In genomic region chr7:28441776-28442485, GRCm38 (mm10) we compare ENCODE assay signal across 14 mouse cellular contexts. TPM values are rescaled to one million over a fixed set of nuclear protein-coding genes. Genes with fewer than 3 reads are reported as not detected.
DNase-seq lines count a peak whose midpoint lies in the region; ATAC-seq lines count a peak whose summit lies in the region.
"Had no signal": no experiment of that assay in that cellular context is flagged by ENCODE, and none has a peak within 500 bp of the region (broad histone marks: within the 10 kb centered on the region; RNA-seq: fewer than 3 reads in every experiment).

No protein-coding gene starts in this region.

- H3K4me1 ChIP-seq in heart, embryonic 14.5 days (ENCODE audit: control insufficient read depth in 2 of 2, insufficient read depth in 2 of 2, low read length in 2 of 2): 0 out of 4 replicates have a peak, but pooled peaks cover 0 to 2% of the 10 kb centered on the region in 2 experiments
- peaks cover 84% of the 10 kb centered on the region for H3K4me1 ChIP-seq in megakaryocyte, embryonic 14.5 days
- peaks cover 7% of the 10 kb centered on the region for H3K4me1 ChIP-seq in brown adipose tissue, adult 24 weeks (ENCODE audit: control insufficient read depth, insufficient read depth, insufficient read length, low read length)

- no peaks in the 10 kb centered on the region for H3K36me3 ChIP-seq in heart, embryonic 14.5 days (ENCODE audit: control insufficient read depth, insufficient read depth, low read length)
- peaks cover 30% of the 10 kb centered on the region for H3K36me3 ChIP-seq in megakaryocyte, embryonic 14.5 days (replicated peaks; ENCODE audit: low read length)
- H3K36me3 ChIP-seq: embryonic facial prominence, embryonic 10.5 days; hindbrain, embryonic 13.5 days had no signal

- H3K4me3 ChIP-seq in heart, embryonic 14.5 days (ENCODE audit: control insufficient read depth in 1 of 2, insufficient read depth in 1 of 2, low read depth in 1 of 2, low read length in 2 of 2): no peak overlapping the region
- H3K4me3 ChIP-seq in megakaryocyte, embryonic 14.5 days (replicated peaks): peak overlapping the region; percentile 85
- H3K4me3 ChIP-seq in brown adipose tissue, adult 24 weeks (ENCODE audit: insufficient read depth, low read depth, low read length): no peak overlapping the region
- H3K4me3 ChIP-seq: embryonic facial prominence, embryonic 10.5 days; hindbrain, embryonic 13.5 days had no signal

- 81% methylated on average over 13 of the region's 14 CpGs for WGBS in heart, embryonic 14.5 days

- no peak for DNase-seq in heart, postnatal 36 days
- DNase-seq in naive thymus-derived CD4-positive, alpha-beta T cell, adult 2 months (ENCODE audit: low read depth): peak; percentile 29
- no peak for DNase-seq in natural killer cell, adult 2 months (ENCODE audit: low spot score in 2 of 2)
- DNase-seq: adrenal gland, postnatal 25 days; B cell, adult 2 months; cerebellum, postnatal 25 days; kidney, adult 18-20 months; kidney, postnatal 36 days had no signal

- ATAC-seq in heart, embryonic 14.5 days (ENCODE audit: insufficient number of reproducible peaks, insufficient read depth, low FRiP score, low read depth): no peak
- no peak for ATAC-seq in megakaryocyte, adult 5-6 weeks (ENCODE audit: poor library complexity, severe bottlenecking)

- no peak overlapping the region for H3K4me2 ChIP-seq in heart, embryonic 14.5 days (ENCODE audit: low read length)
- H3K4me2 ChIP-seq: hindbrain, embryonic 13.5 days had no signal

- H3K9ac ChIP-seq in heart, embryonic 14.5 days (ENCODE audit: low read length): no peak overlapping the region
- H3K9ac ChIP-seq: hindbrain, embryonic 13.5 days had no signal

- H3K9me3 ChIP-seq in heart, embryonic 14.5 days (ENCODE audit: control insufficient read depth, low read length): no peaks in the 10 kb centered on the region
- H3K9me3 ChIP-seq in megakaryocyte, embryonic 14.5 days: no peaks in the 10 kb centered on the region
- H3K9me3 ChIP-seq: embryonic facial prominence, embryonic 10.5 days; hindbrain, embryonic 13.5 days had no signal

- H3K27ac ChIP-seq in heart, embryonic 14.5 days (replicated peaks in 1 of 2; ENCODE audit: control insufficient read depth in 1 of 2, insufficient read depth in 1 of 2, low read depth in 2 of 2, low read length in 2 of 2): peak overlapping the region; percentile 30 to 39; a peak in 2 of 4 replicates
- H3K27ac ChIP-seq in brown adipose tissue, adult 24 weeks (replicated peaks; ENCODE audit: low read depth, low read length): peak overlapping the region; percentile 66
- H3K27ac ChIP-seq: embryonic facial prominence, embryonic 10.5 days; hindbrain, embryonic 13.5 days had no signal

- H3K27me3 ChIP-seq in heart, embryonic 14.5 days (ENCODE audit: control insufficient read depth, insufficient read depth, low read length): peaks cover 3% of the 10 kb centered on the region; the same call in 1 of the 2 replicates
- H3K27me3 ChIP-seq in megakaryocyte, embryonic 14.5 days (replicated peaks): no peaks in the 10 kb centered on the region

- intact Hi-C loops in heart, postnatal 36 days (cut with DNase I): no loop called here

RNA-seq across cellular contexts. Expression of gene Gmfg, which starts 4.7 kb away (rescaled TPM):
- 8.4 and 8.6 TPM in 2 replicates for polyA plus RNA-seq in heart, embryonic 14.5 days (2014; fragmentation: Nextera tagmentation; extraction: Ambion mirVana)
- total RNA-seq in heart, postnatal 36 days (2021): 1 to 10 TPM; 4.6 to 7.2 TPM
- 4.7 and 41.3 TPM in 2 replicates for polyA plus RNA-seq in megakaryocyte, embryonic 14.5 days (2012; ENCODE audit: insufficient read depth, low replicate concordance)
- total RNA-seq in megakaryocyte, adult 5-6 weeks (2015): 544 and 552 TPM in 2 replicates
- total RNA-seq in megakaryocyte, adult 5-6 weeks (2017): 837 and 967 TPM in 2 replicates
- 7.1 and 9.6 TPM in 2 replicates for polyA plus RNA-seq in brown adipose tissue, adult 24 weeks (2012; ENCODE audit: insufficient read depth, insufficient read length, missing spikeins)

RNA-seq across cellular contexts. Expression of gene Lrfn1, which starts 9.8 kb away (rescaled TPM):
- polyA plus RNA-seq in heart, embryonic 14.5 days (2014; fragmentation: Nextera tagmentation; extraction: Ambion mirVana): 1.6 and 2.1 TPM in 2 replicates
- under 1 TPM; 0.38 to 0.86 TPM for total RNA-seq in heart, postnatal 36 days (2021)
- 3.4 and 4.0 TPM in 2 replicates for polyA plus RNA-seq in megakaryocyte, embryonic 14.5 days (2012; ENCODE audit: insufficient read depth, low replicate concordance)
- total RNA-seq in megakaryocyte, adult 5-6 weeks (2015): 1.0 and 1.7 TPM in 2 replicates
- 0.66 and 0.98 TPM in 2 replicates for total RNA-seq in megakaryocyte, adult 5-6 weeks (2017)
- polyA plus RNA-seq in brown adipose tissue, adult 24 weeks (2012; ENCODE audit: insufficient read depth, insufficient read length, missing spikeins): 0.38 TPM in 1 of 2 replicates, not detected in the other

RNA-seq across cellular contexts. Expression of gene Paf1, which starts 49.2 kb away (rescaled TPM):
- 61.9 and 62.5 TPM in 2 replicates for polyA plus RNA-seq in heart, embryonic 14.5 days (2014; fragmentation: Nextera tagmentation; extraction: Ambion mirVana)
- total RNA-seq in heart, postnatal 36 days (2021): 10 to 100 TPM; 38.8 to 48.0 TPM
- 38.6 and 78.0 TPM in 2 replicates for polyA plus RNA-seq in megakaryocyte, embryonic 14.5 days (2012; ENCODE audit: insufficient read depth, low replicate concordance)
- total RNA-seq in megakaryocyte, adult 5-6 weeks (2015): 42.1 and 46.8 TPM in 2 replicates
- total RNA-seq in megakaryocyte, adult 5-6 weeks (2017): 129 and 153 TPM in 2 replicates
- polyA plus RNA-seq in brown adipose tissue, adult 24 weeks (2012; ENCODE audit: insufficient read depth, insufficient read length, missing spikeins): 50.4 and 62.6 TPM in 2 replicates

RNA-seq across cellular contexts. Expression of gene Med29, which starts 49.4 kb away (rescaled TPM):
- 50.9 and 57.7 TPM in 2 replicates for polyA plus RNA-seq in heart, embryonic 14.5 days (2014; fragmentation: Nextera tagmentation; extraction: Ambion mirVana)
- 10 to 100 TPM; 18.2 to 20.1 TPM for total RNA-seq in heart, postnatal 36 days (2021)
- 15.2 and 24.0 TPM in 2 replicates for polyA plus RNA-seq in megakaryocyte, embryonic 14.5 days (2012; ENCODE audit: insufficient read depth, low replicate concordance)
- total RNA-seq in megakaryocyte, adult 5-6 weeks (2015): 14.7 and 15.4 TPM in 2 replicates
- 9.0 and 9.4 TPM in 2 replicates for total RNA-seq in megakaryocyte, adult 5-6 weeks (2017)
- polyA plus RNA-seq in brown adipose tissue, adult 24 weeks (2012; ENCODE audit: insufficient read depth, insufficient read length, missing spikeins): 18.4 and 20.2 TPM in 2 replicates
